Mouse (Mus musculus) left cerebral cortex, postnatal 4 days (tissue): Measurements from ENCODE around the gene Mgat4e. TPM values are rescaled to one million over a fixed set of nuclear protein-coding genes. Genes with fewer than 3 reads are reported as not detected.
"Not testable (repeated sequence)": the region's sequence is repeated elsewhere in the genome, so short reads cannot be mapped to it uniquely, and the experiment has no call there.

Source experiments
- DNase-seq: peaks from one replicate; pipeline ENCODE4 v3.0.0-alpha.2; 2022
- intact Hi-C: fragments of 180-260 bp; cut with DNase I; formaldehyde crosslinking; loops from one replicate; pipeline ENCODE4 v1.15.1; 2025
- total RNA-seq, 2 experiments: library from RNA; stranded (reverse); gene quantifications; 2 replicates each; pipeline ENCODE4 v1.2.3; 2021

Gene Mgat4e
- total RNA-seq, 2 experiments from 2014 or later: not detected

GRCm38 (mm10) chr1:134556671-134557218 lies 7.3 kb upstream of the Mgat4e start:
- DNase-seq: peak; percentile 97
- intact Hi-C loops: no loop called here

- intact Hi-C loops: no loop called here
These were observed 6.6 kb upstream of the Mgat4e start for GRCm38 (mm10) chr1:134555871-134556670.

GRCm38 (mm10) chr1:134555240-134555870 lies 5.9 kb upstream of the Mgat4e start:
- intact Hi-C loops: no loop called here
- DNase-seq: no peak

More at GRCm38 (mm10) chr1:134555871-134556670, 6.6 kb upstream of the Mgat4e start:
- DNase-seq: peak; percentile 68

GRCm38 (mm10) chr1:134552396-134552795 lies 2.9 kb upstream of the Mgat4e start:
- no peak for DNase-seq
- intact Hi-C loops: no loop called here

GRCm38 (mm10) chr1:134551869-134552268 lies 2.4 kb upstream of the Mgat4e start:
- no peak for DNase-seq
- intact Hi-C loops: no loop called here

- intact Hi-C loops: no loop called here
- DNase-seq: no peak
These were observed 1.3 kb downstream of the Mgat4e start for GRCm38 (mm10) chr1:134548231-134548630.

GRCm38 (mm10) chr1:134540610-134541009 lies 8.9 kb downstream of the Mgat4e start:
- no peak for DNase-seq
- intact Hi-C loops: no loop called here

GRCm38 (mm10) chr1:134535513-134535912 lies 14.0 kb downstream of the Mgat4e start:
- intact Hi-C loops: no loop called here

GRCm38 (mm10) chr1:134535054-134535453 lies 14.4 kb downstream of the Mgat4e start:
- DNase-seq: no peak
- intact Hi-C loops: no loop called here

More at GRCm38 (mm10) chr1:134535513-134535912, 14.0 kb downstream of the Mgat4e start:
- DNase-seq: no peak

DNA sequence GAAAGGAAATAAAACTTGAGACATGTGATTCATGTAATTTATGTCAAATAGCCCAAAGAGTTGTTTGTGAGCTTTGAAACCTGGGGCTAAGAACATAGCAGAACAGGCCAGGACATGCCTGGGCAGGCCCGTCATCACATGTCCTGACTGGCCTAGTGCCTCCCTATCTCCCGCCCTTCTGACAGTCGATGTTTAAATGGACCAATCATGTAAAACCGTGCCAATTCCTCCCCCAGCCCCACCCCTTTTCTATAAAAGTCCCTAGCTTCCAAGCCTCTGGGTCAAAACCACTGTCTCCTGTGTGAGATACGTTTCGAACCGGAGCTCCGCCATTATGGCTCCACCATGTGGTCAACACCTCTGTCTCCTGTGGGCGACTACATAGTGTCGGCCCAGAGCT lies 15.8 kb downstream of the Mgat4e start:
- DNase-seq, intact Hi-C loops: not testable (repeated sequence)

DNA sequence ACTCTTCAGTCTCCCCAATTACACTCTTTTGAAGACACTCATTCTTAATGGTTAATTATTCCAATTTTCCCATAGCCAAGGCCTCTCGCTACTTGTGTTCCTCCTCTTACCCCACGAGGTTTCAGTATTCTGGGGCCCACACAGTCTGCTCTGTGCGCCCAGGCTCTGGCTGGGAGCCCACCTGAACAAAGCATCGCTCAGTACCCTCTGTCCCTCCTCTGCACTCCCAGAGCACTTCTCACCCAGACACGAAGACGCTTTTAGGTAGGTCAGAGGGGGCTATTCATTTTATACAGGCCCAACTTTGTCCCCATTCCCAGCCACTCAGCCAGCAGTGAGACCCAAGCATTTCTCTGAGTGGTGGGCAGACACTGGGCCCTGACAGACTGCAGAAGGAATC lies 18.9 kb downstream of the Mgat4e start:
- peak; percentile 36 for DNase-seq
- intact Hi-C loops: no loop called here

DNA sequence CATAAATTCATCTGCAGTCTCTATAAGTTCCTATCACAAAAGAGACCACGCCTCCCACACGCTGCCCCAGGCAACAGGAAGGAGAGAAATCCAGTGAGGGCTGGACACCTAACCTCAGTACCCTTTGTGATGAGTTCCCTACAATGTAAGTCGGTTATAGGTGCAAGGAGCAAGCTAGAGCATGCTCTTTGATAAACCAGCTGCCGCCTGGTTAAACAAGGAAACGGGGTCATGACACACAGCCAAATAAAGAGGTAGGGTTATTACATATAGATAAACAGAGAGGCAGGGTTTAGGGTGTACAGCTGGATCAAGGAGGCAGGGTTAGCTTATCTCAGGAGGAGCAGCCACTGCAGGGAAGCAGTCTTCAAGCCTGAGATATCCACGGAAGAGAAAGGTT lies 22.7 kb downstream of the Mgat4e start:
- intact Hi-C loops: no loop called here
- no peak for DNase-seq

DNA sequence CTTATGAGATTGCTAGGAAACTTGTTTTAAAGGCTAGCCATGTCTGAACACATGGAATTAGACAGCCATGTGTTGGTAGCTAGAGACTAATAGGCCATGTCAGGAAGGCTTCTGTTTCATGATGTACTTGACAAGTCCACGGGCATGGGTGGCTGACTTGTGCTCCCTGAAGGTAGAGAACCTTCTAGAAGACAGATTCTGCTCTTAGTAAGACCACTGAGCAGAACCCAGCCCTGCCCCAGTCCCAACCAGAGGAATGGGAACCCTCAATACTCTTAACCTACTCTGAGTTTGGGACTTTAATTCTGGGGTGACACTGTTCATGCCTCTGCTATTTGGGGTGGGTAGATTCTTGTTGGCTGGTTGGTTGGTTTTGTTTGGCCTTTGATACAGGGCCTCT lies 24.5 kb downstream of the Mgat4e start:
- intact Hi-C loops: no loop called here
- no peak for DNase-seq

DNA sequence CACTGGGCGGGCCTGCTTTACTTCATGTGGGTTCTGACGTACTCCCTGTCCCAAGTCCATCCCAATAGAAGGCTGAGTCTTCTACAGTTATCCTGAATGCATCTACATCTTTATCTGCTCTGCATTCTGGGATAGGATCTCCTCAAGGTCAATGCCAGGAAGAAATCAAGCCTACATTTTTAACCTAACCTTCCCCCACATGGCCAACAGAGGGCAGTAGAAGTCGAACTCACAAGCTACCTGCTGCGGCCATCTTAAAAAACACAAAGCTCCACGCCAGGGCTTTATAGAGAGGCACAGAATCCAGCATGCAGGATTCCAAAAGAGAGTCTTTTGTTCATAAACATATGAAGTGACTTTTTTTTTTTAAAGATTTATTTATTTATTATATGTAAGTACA lies 25.1 kb downstream of the Mgat4e start:
- intact Hi-C loops: no loop called here
- no peak for DNase-seq

DNA sequence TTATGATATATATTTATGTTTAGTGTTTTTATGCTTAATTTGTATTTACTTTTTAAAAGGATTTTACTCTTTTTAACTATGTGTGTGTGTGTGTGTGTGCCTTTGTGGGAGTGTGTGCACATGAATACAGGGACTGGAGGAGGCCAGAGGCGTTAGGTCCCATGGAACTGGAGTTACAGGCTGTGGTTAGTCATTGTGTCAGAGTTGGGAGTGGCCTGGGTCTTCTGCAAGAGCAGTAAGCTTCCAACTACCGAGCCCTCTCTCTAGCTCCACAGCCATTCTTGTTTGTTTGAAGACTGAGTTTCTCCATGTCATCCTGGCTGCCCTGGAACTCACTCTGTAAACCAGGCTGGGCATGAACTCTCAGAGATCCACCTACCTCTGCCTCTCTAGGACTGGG lies 27.2 kb downstream of the Mgat4e start:
- DNase-seq: no peak
- intact Hi-C loops: no loop called here

GRCm38 (mm10) chr1:134521163-134521562 lies 28.3 kb downstream of the Mgat4e start:
- DNase-seq: no peak
- intact Hi-C loops: no loop called here

- DNase-seq: no peak
- intact Hi-C loops: no loop called here
These were observed 29.3 kb downstream of the Mgat4e start for GRCm38 (mm10) chr1:134520001-134520721.

GRCm38 (mm10) chr1:134519201-134519600 lies 30.3 kb downstream of the Mgat4e start:
- DNase-seq, intact Hi-C loops: not testable (repeated sequence)

DNA sequence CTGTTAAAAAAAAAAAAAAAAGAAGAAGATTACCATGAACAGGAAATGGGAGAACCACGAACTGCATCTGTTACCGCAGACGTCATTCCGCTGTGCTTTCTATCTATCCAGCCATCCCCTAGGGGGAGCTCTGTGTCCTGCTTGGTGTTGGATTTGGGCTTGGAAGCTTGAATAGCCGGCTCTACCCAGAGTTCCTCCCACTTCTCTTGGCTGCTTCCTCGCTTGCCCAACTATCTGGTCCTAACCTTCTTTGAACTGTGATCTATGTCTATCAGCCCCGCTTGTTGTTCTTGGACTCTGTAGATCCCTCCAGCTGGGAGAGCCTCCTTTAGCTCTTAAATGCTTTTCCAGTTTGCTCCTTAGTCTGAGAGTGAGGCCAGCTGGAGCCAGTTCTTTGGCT lies 30.8 kb downstream of the Mgat4e start:
- DNase-seq: peak; percentile 75
- intact Hi-C loops: no loop called here

- intact Hi-C loops, DNase-seq: not testable (repeated sequence)
These were observed 31.6 kb downstream of the Mgat4e start for GRCm38 (mm10) chr1:134517841-134518240.
